Mouse (Mus musculus) embryonic facial prominence, embryonic 10.5 days (tissue): ENCODE measurements around the gene Strada. TPM values are rescaled to one million over a fixed set of nuclear protein-coding genes. Genes with fewer than 3 reads are reported as not detected.

Experiments used
- DNase-seq: peaks from one replicate; pipeline ENCODE4 v3.0.0-alpha.2; 2017; ENCODE audit warnings: low spot score
- H3K27ac ChIP-seq: fragments of 300-500 bp; sonication (generic); replicated peaks from 2 replicates; pipeline ENCODE4 v1.5.1; 2016; ENCODE audit warnings: mild to moderate bottlenecking
- H3K27me3 ChIP-seq: fragments of 300-500 bp; sonication (generic); replicated peaks from 2 replicates; pipeline ENCODE4 v1.6.1; 2016; ENCODE audit warnings: low read depth, mild to moderate bottlenecking; ENCODE audit not compliant: poor library complexity, severe bottlenecking
- H3K36me3 ChIP-seq: fragments of 300-500 bp; sonication (generic); replicated peaks from 2 replicates; pipeline ENCODE4 v1.6.1; 2016; ENCODE audit warnings: mild to moderate bottlenecking, moderate library complexity
- H3K4me1 ChIP-seq: fragments of 300-500 bp; sonication (generic); 2 replicates; pipeline ENCODE4 v1.6.1; 2016
- H3K4me3 ChIP-seq: fragments of 300-500 bp; sonication (generic); 2 replicates; pipeline ENCODE4 v1.5.1; 2016; ENCODE audit warnings: mild to moderate bottlenecking, moderate library complexity
- H3K9me3 ChIP-seq: fragments of 300-500 bp; sonication (generic); 2 replicates; pipeline ENCODE4 v1.6.1; 2016; ENCODE audit warnings: mild to moderate bottlenecking
- WGBS: fragments of 180-500 bp; shearing (Covaris S2); methylation state at CpG from one replicate; pipeline ENCODE4 v1.1.7; 2016; 5-methylcytosine and 5-hydroxymethylcytosine counted together
- polyA plus RNA-seq: library from polyadenylated mRNA; unstranded; fragments of >200 nt; fragmentation: Nextera tagmentation; extraction: Ambion mirVana; gene quantifications from 2 replicates; pipeline ENCODE4 v1.2.1, GENCODE M21; 2016

The Strada gene
- polyA plus RNA-seq, 1 experiment from 2014 or later = 40.4 TPM

DNA sequence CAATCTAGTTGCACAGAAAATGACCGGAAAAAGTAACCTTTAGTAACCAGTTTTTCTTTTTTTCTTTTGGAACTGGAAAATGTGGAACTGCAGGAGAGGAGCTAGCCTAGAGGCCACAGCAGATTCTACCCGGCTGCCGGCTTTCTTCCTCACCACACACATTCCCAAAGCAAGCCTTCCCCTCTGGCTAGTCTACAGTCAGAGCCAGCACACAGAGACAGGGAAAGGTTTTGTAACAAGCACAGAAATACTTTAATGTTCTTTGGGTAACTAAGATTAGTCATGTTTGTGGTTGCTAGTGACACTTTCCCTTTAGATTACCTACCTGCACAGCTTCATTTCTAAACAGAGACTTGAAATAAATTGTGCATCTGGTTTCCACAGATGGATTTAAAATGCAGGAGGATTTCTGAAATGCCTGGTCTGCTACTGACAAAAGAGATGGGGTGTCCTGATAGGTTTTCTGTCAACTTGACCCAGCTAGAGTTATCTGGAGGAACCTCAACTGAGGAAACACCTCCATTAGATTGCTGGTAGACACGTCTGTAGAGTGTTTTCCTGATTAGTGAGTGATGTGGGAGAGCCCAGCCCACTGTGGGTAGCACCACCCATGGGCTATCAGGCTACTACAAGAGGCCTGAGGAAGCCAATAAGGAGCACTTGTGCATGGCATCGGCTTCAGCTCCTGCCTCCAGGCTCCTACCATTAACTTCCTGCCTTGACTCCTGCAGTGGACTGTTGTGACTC is 23.8 kb downstream of the Strada start:
- 72% methylated on average over 5 of the region's 5 CpGs for WGBS
- Histone ChIP-seq H3K4me3 (no peak overlapping the region), H3K4me1 (peaks cover 11% of the 10 kb centered on the region), H3K27me3 (no peaks in the 10 kb centered on the region), H3K27ac (no peak overlapping the region), H3K36me3 (peaks cover 16% of the 10 kb centered on the region), H3K9me3 (no peaks in the 10 kb centered on the region)
- DNase-seq = no peak

DNA sequence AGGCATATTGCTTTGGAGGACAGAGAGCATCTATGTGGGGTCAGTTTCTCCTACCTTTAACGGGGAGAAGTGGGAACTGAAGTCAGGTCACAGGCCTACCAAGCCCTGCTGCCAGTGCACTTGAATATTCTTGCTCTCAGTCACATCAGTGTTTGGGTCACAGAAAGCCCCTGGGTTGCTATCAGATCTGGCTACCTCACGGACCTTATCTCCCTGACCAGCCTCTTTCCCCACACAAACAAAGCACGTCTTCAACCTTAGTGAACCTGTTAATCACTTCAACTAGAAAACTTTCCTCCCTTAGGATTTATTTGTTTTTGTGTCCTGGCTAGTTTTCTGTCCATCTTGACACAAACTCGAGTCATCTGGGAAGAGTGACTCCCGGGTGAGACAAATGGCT is 25.6 kb downstream of the Strada start:
- peaks cover 11% of the 10 kb centered on the region for H3K4me1 ChIP-seq
- H3K27ac ChIP-seq = no peak overlapping the region
- no peak overlapping the region for H3K4me3 ChIP-seq
- H3K36me3 ChIP-seq = peaks cover 24% of the 10 kb centered on the region
- WGBS = 89% methylated on average over 5 of the region's 5 CpGs
- DNase-seq = no peak
- H3K9me3 ChIP-seq = no peaks in the 10 kb centered on the region
- H3K27me3 ChIP-seq = no peaks in the 10 kb centered on the region

DNA sequence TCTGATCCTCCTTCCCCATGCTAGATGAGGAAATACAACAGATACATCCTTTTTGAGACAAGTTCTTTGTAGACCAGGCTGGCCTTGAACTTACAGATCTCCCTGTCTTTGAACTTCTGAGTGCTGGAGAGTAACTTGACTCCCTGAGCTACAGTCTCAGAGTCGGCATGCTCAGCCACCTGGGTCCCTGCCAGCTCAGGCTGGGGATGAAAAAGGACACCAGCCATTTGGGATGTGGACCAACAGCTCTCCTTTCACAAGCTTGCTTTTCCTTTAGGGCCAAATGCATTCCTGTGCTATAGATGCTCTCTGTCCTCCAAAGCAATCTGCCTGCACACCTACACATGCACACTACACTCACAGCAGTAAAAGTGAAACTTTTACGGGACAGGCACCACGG is 26.9 kb downstream of the Strada start:
- peaks cover 11% of the 10 kb centered on the region for H3K4me1 ChIP-seq
- no peak overlapping the region for H3K4me3 ChIP-seq
- no peak overlapping the region for H3K27ac ChIP-seq
- no peak for DNase-seq
- no peaks in the 10 kb centered on the region for H3K27me3 ChIP-seq
- WGBS = 70% methylated on average over 3 of the region's 3 CpGs
- H3K36me3 ChIP-seq = peaks cover 33% of the 10 kb centered on the region
- no peaks in the 10 kb centered on the region for H3K9me3 ChIP-seq

DNA sequence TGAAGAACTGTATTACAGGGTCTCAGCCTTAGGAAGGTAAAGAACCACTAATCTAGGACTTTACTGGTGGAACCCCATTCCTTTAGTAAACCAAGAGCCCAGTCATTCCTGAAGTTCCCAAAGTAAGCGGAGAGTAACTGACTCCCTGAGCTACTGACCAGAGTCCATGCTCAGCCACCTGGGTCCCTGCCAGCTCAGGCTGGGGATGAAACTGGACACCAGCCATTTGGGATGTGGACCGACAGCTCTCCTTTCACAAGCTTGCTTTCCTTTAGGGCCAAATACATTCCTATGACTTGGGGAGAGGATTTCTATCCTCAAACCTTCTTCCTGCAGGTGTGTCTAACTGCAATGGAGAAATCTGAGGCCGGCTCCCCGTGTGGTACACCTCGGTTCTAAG is 27.6 kb downstream of the Strada start:
- Histone ChIP-seq H3K4me3 (no peak overlapping the region), H3K4me1 (0 out of 2 replicates have a peak, but pooled peaks cover 7% of the 10 kb centered on the region), H3K9me3 (no peaks in the 10 kb centered on the region), H3K27ac (no peak overlapping the region), H3K27me3 (no peaks in the 10 kb centered on the region), H3K36me3 (peaks cover 41% of the 10 kb centered on the region)
- no peak for DNase-seq
- 76% methylated on average over 5 of the region's 5 CpGs for WGBS

DNA sequence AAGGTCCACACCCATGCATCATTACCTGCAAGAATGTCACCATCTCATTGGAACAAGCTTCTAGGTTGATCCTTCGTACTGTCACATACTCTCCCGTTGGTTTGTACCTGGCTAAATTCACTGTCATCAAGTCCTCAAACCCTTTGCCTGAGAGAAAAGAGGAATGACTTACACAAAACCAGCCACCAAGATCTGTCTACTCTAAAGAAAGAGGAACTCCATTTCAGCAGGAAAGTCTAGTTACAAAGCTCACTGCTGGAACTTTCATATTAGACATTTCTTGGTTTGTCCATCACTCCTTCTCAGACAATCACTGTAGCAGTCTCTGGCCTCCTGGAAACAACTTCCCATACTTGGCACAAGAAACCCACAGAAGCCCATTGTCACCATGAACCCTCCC is 28.7 kb downstream of the Strada start:
- no peaks in the 10 kb centered on the region for H3K27me3 ChIP-seq
- no peak for DNase-seq
- H3K36me3 ChIP-seq = peaks cover 49% of the 10 kb centered on the region
- 0 out of 2 replicates have a peak, but pooled peaks cover 3% of the 10 kb centered on the region for H3K4me1 ChIP-seq
- H3K4me3 ChIP-seq = no peak overlapping the region
- H3K9me3 ChIP-seq = no peaks in the 10 kb centered on the region
- WGBS = 95% methylated on average over 2 of the region's 2 CpGs
- no peak overlapping the region for H3K27ac ChIP-seq

DNA sequence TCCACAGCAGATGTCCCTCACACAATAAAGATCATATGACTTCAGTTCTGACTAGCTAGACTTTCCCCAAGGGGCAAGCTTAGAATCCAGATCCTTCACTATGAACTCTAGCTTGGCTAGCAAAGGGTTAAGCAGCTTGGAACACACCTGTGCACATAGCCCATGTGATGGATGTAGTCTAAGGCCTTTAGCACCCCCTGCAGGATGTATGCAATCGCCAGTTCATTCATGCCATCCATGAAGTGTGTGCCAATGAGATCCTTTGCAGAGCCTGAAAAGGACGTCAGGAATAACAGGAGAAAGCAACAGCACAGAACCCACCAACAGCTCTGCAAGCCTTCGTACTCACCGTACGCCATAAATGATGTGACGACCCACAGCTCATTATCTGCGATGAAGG is 31.2 kb downstream of the Strada start:
- WGBS = 79% methylated on average over 7 of the region's 7 CpGs
- Histone ChIP-seq H3K27me3 (no peaks in the 10 kb centered on the region), H3K9me3 (no peaks in the 10 kb centered on the region), H3K4me1 (0 out of 2 replicates have a peak, but pooled peaks cover 3% of the 10 kb centered on the region), H3K4me3 (no peak overlapping the region), H3K27ac (no peak overlapping the region), H3K36me3 (peaks cover 73% of the 10 kb centered on the region)
- no peak for DNase-seq

DNA sequence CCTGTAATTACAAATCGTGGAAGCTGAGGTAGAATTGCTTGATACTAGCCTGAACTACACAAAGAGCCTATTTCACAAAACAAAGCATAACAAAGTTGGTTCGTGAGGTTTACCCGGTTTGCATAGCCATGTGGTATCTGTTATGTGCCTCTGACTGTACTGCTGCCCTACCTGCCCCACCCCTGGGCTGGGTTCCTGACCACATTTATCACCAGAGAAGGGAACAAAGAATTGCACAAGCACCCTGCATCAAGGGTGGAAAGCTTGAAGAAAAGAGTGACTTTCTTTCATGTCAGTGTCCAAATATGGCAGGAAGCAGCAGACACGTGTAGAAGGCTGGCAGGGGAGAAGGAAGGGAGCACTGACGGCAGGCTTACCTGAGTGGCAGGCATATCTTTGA is 34.5 kb downstream of the Strada start:
- DNase-seq = no peak
- WGBS = 87% methylated on average over 5 of the region's 5 CpGs
- Histone ChIP-seq H3K4me3 (no peak overlapping the region), H3K4me1 (0 out of 2 replicates have a peak, but pooled peaks cover 5% of the 10 kb centered on the region), H3K27me3 (no peaks in the 10 kb centered on the region), H3K27ac (no peak overlapping the region), H3K9me3 (no peaks in the 10 kb centered on the region), H3K36me3 (peaks cover 92% of the 10 kb centered on the region)

DNA sequence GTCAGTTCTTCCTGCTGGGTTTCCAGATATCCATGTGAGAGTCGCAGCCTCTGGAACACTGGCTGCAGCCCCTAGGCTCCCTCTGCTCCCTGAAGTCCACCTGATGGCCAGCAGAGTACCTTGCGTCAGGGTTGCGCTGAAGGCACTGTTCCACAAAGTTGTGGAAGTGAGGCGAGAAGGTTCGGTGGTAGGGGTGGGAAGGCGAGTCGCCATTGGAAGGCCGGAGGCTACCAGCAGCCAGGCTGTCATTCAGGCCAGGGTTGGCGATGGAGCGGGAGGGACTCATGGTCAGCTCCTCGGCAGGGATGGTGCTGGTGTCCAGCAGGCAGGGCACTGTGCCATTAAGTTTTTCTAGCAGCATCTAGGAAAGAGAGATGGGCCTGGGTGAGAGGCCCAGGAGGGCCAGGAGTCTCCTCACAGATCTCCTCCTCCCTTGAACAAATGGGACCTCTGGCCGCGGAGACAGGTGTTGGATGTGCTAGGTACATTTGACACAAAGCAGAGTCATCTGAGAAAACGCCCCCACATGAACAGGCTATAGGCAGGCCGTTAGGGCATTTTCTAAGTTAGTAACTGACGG is 37.3 kb downstream of the Strada start:
- Histone ChIP-seq H3K27ac (no peak overlapping the region; the same call in 1 of the 2 replicates), H3K27me3 (no peaks in the 10 kb centered on the region), H3K9me3 (no peaks in the 10 kb centered on the region), H3K4me3 (no peak overlapping the region), H3K36me3 (peaks cover 74% of the 10 kb centered on the region), H3K4me1 (peaks cover 22% of the 10 kb centered on the region)
- DNase-seq = no peak
- 90% methylated on average over 16 of the region's 16 CpGs for WGBS

DNA sequence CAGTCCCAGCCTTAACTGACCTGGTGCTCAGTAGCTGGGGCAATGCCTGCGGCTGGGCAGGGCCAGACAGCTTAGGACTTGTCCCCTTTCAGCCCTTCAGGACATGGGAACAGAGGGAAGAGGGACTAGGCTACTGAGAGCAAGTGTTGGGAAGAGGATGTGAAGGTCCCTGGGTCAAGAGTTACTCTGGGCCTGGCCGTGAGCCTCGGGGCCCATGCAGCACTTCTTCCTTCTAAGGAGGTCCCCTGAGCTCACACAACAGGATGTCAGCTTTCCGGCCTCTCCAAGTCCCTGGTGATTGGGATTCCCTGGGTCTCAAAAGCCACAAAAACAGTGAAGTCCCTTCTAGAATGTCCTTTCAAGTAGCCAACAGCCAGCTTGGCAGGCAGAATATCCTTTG is 38.4 kb downstream of the Strada start:
- Histone ChIP-seq H3K4me3 (no peak overlapping the region), H3K27me3 (no peaks in the 10 kb centered on the region), H3K4me1 (peaks cover 33% of the 10 kb centered on the region), H3K27ac (0 out of 2 replicates have a peak overlapping the region, but pooled peaks have one; percentile 5), H3K9me3 (no peaks in the 10 kb centered on the region), H3K36me3 (peaks cover 73% of the 10 kb centered on the region)
- DNase-seq = no peak
- WGBS = 81% methylated on average over 4 of the region's 4 CpGs

DNA sequence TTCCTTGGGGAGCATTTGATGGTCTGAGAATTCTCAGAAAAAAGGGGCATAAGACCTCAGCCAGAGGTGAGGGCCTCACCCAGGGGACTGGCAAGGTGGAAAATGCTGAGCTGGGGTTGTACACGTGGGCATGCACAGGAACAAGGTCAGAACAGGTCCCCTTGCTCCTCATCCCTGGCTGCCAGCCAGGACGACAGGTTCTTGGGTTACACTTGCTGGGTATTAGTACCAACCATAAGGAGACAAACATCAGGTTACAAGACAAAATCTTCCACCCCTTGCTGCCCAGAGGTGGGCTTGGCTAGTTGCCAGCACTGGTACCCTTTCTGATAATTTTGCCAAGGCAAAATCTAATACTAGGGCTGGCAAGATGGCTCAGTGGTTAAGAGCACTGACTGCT is 39.7 kb downstream of the Strada start:
- H3K36me3 ChIP-seq = peaks cover 73% of the 10 kb centered on the region
- DNase-seq = no peak
- H3K4me3 ChIP-seq = no peak overlapping the region
- no peak overlapping the region for H3K27ac ChIP-seq
- no peaks in the 10 kb centered on the region for H3K9me3 ChIP-seq
- WGBS = 83% methylated on average over 2 of the region's 2 CpGs
- no peaks in the 10 kb centered on the region for H3K27me3 ChIP-seq
- H3K4me1 ChIP-seq = peaks cover 44% of the 10 kb centered on the region

DNA sequence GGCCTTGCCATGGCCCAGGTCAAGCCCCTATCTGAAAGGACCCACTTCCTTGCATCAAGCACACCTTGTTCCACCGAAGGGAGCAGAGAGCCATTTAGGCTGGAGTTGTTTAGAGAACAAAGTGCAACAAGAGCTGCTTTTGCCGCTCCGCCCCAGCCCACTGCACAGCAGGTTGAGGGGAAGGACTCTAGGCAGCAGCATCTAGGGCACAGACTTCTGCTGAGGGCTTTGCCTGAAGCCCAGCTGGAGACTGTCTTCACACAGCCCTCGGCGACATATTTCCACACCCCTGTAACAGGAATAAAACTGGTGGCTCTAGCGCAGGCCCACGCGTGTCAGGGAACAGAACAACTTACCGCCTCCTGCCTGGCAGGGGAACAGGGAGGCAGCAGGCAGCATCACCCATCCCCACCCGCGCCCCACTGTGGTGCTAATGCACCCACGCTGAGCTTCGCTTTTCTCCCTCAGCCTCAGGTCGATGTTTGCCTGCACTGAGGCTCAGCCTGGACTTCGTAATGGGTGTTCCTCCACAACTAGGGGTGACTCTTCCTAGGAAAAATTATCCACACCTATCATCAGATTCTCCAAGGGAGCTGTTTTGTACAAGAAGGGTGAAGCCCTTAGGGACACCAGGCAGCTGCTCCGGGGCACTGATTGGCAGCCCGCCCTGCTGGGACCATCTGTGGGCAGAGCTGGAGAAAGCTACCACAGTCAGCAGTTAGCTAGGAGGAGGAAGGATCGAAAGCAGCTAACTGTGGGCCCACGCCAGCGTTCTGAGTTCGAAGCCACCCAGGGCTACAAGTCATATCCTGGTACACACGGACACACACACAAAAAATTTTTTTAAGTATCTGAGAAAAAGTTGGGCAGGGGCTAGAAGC is 40.9 kb downstream of the Strada start, which contains the start of the genes Gm10840 and Limd2:
Gene Gm10840, plus strand, starts transcription at position 10 of the 881 bp plus-strand sequence.
Gene Limd2, minus strand, starts transcription at position 20 of the 881 bp plus-strand sequence.
- WGBS = 27% methylated on average over 22 of the region's 22 CpGs
- Histone ChIP-seq H3K4me1 (peaks cover 54% of the 10 kb centered on the region), H3K27ac (peak within 1 kb of the TSS; percentile 99), H3K4me3 (peak within 1 kb of the TSS; percentile 90), H3K9me3 (no peaks in the 10 kb centered on the region), H3K36me3 (peaks cover 73% of the 10 kb centered on the region), H3K27me3 (no peaks in the 10 kb centered on the region)
- DNase-seq = peak; percentile 75
